In genomic region chr1:118498311-118498710, GRCm38 (mm10) we compare ENCODE assay signal across 9 mouse cellular contexts.
A peak's percentile ranks its signal among the peaks of the same experiment; 100 is the strongest.
DNase-seq lines count a peak whose midpoint lies in the region; ATAC-seq and TF ChIP-seq lines count a peak whose summit lies in the region.
"Had no signal": no experiment of that assay in that cellular context is flagged by ENCODE, and none has a peak within 500 bp of the region (broad histone marks: within the 10 kb centered on the region; RNA-seq: fewer than 3 reads in every experiment).

No protein-coding gene starts in this region.

- peaks cover 79% of the 10 kb centered on the region for H3K36me3 ChIP-seq in G1E (replicated peaks)
- H3K36me3 ChIP-seq in forebrain, embryonic 14.5 days (ENCODE audit: control insufficient read depth, insufficient read depth, low read length): peaks cover 55% of the 10 kb centered on the region
- peaks cover 42% of the 10 kb centered on the region for H3K36me3 ChIP-seq in thymus, adult 2 months (ENCODE audit: control insufficient read depth, insufficient read depth, low read length)

- peak; percentile 92 for ATAC-seq in G1E (ENCODE audit: extremely low read depth, insufficient number of reproducible peaks, low FRiP score, poor library complexity, severe bottlenecking)
- ATAC-seq in forebrain, embryonic 14.5 days: peak; percentile 76
- peak; percentile 92 for ATAC-seq in neutrophil, adult 5-6 weeks (ENCODE audit: extremely low read depth, insufficient number of reproducible peaks, low FRiP score, poor library complexity, severe bottlenecking)

- no peak for TF ChIP-seq POLR2A in thymus, adult 2 months (IDR thresholded peaks at IDR 0.05; ENCODE audit: control insufficient read depth, extremely low read depth, insufficient read depth, low read length, poor library complexity)

- H3K9me3 ChIP-seq in G1E (replicated peaks): no peaks in the 10 kb centered on the region
- no peaks in the 10 kb centered on the region for H3K9me3 ChIP-seq in forebrain, embryonic 14.5 days (replicated peaks; ENCODE audit: control insufficient read depth, low read length)
- H3K9me3 ChIP-seq: limb, embryonic 12.5 days had no signal

- no peak overlapping the region for H3K27ac ChIP-seq in forebrain, embryonic 14.5 days (ENCODE audit: low read depth, low read length)
- no peak overlapping the region for H3K27ac ChIP-seq in thymus, adult 2 months (ENCODE audit: control insufficient read depth, insufficient read depth, low read length)
- H3K27ac ChIP-seq: limb, embryonic 12.5 days had no signal

- intact Hi-C loops in heart, postnatal 25 days (cut with DNase I): loop anchor here (2.0 kb wide), 1 partner anchor 164 kb away; no protein-coding TSS in a partner anchor

- no peak overlapping the region for H3K9ac ChIP-seq in forebrain, embryonic 14.5 days (ENCODE audit: low read length)
- H3K9ac ChIP-seq: limb, embryonic 12.5 days had no signal

- no peaks in the 10 kb centered on the region for H3K27me3 ChIP-seq in G1E (ENCODE audit: insufficient read depth, low read length)
- H3K27me3 ChIP-seq in forebrain, embryonic 14.5 days (replicated peaks; ENCODE audit: control insufficient read depth, insufficient read depth, low read length): no peaks in the 10 kb centered on the region
- H3K27me3 ChIP-seq in thymus, adult 2 months (ENCODE audit: control insufficient read depth, insufficient read depth, low read length): no peaks in the 10 kb centered on the region
- H3K27me3 ChIP-seq: limb, embryonic 12.5 days had no signal

- TF ChIP-seq CTCF in G1E (IDR thresholded peaks at IDR 0.05; ENCODE audit: low read depth, low read length): peak; percentile 97
- peak; percentile 71; the same call in 1 of the 2 replicates for TF ChIP-seq CTCF in thymus, adult 2 months (IDR thresholded peaks at IDR 0.05; ENCODE audit: borderline replicate concordance, control insufficient read depth, extremely low read depth, insufficient read depth, low read length, poor library complexity)

- H3K4me3 ChIP-seq in G1E (ENCODE audit: low read depth, low read length): no peak overlapping the region
- H3K4me3 ChIP-seq in forebrain, embryonic 14.5 days (ENCODE audit: low read depth, low read length): no peak overlapping the region
- H3K4me3 ChIP-seq in thymus, adult 2 months (ENCODE audit: control insufficient read depth, insufficient read depth, low read length): no peak overlapping the region
- H3K4me3 ChIP-seq: limb, embryonic 12.5 days had no signal

- H3K4me1 ChIP-seq in G1E (ENCODE audit: insufficient read depth, low read depth, low read length): peaks cover 9% of the 10 kb centered on the region
- no peaks in the 10 kb centered on the region for H3K4me1 ChIP-seq in forebrain, embryonic 14.5 days (ENCODE audit: control insufficient read depth, insufficient read depth, low read length)
- H3K4me1 ChIP-seq in thymus, adult 2 months (replicated peaks; ENCODE audit: control insufficient read depth, insufficient read depth, low read length): no peaks in the 10 kb centered on the region

- 75% methylated on average over 5 of the region's 5 CpGs for WGBS in forebrain, embryonic 14.5 days
- 63% methylated on average over 5 of the region's 5 CpGs for WGBS in large intestine, adult 2 months
- 74% methylated on average over 5 of the region's 5 CpGs for WGBS in thymus, adult 2 months

- peak; percentile 58 for DNase-seq in G1E (ENCODE audit: low spot score)
- DNase-seq in cerebellum, adult 11 months: peak; percentile 70
- DNase-seq in forebrain, embryonic 14.5 days (ENCODE audit: low spot score): peak; percentile 81
- DNase-seq in heart, postnatal 25 days (ENCODE audit: low spot score): peak; percentile 18
- DNase-seq in large intestine, adult 2 months (ENCODE audit: low read depth, low spot score): peak; percentile 42
- DNase-seq in lung, adult 18-20 months: peak; percentile 71 to 75
- DNase-seq in thymus, adult 2 months: peak; percentile 82

- H3K4me2 ChIP-seq in forebrain, embryonic 14.5 days (ENCODE audit: low read length): no peak overlapping the region
- H3K4me2 ChIP-seq: limb, embryonic 12.5 days had no signal

Comparison
In these comparisons a context has a peak if more than half of its experiments do, and no peak if none do; other contexts are left out.
1. DNase-seq: peak in every context shown above with its lines; median percentile 82 in thymus, adult 2 months; 81 in forebrain, embryonic 14.5 days; 73 in lung, adult 18-20 months; 70 in cerebellum, adult 11 months; 58 in G1E; 42 in large intestine, adult 2 months; 18 in heart, postnatal 25 days.